Mouse (Mus musculus) retina, embryonic 14.5 days (tissue): Measurements from ENCODE around the gene Ppip5k2.

Experiments used
- DNase-seq: peaks from one replicate; pipeline ENCODE4 v3.0.0-alpha.2; 2015; ENCODE audit warnings: low spot score

Gene Ppip5k2

DNA sequence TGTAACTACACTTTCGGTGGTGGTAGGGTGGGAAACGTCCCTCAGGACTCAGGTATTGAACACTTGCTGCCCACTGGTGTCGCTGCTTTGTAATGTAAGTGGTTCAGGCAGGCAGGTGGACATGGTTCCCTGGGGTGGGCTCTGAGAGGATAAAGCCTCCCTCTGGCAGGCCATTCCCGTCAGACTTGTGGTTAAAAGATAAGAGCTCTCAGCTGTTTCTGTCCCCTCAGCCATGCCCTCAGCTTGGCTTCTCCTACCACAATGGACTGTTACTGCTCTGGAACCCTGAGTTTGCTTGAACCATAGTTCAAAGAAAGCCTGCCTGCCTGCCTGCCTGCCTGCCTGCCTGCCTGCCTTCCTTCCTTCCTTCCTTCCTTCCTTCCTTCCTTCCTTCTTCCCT, 15.8 kb downstream of the Ppip5k2 start:
- DNase-seq: no peak

DNA sequence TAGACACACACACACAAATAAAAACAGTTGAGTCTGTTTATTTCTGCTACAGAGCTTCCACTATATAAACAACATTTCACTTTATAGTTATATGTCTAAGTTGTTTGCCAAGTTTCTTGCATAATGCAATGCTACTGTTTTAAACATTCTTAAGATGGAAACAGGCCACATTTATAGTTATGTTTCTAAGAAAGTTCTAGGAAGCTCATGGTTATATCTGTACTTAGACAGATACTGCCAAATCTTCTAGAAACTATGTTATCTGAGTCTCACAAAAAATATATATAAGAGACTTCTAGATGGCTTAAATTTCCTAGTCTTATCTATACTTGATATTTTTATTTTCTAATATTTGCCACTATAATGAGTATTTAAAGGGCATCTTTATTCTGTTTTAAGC, 17.0 kb downstream of the Ppip5k2 start:
- no peak for DNase-seq

DNA sequence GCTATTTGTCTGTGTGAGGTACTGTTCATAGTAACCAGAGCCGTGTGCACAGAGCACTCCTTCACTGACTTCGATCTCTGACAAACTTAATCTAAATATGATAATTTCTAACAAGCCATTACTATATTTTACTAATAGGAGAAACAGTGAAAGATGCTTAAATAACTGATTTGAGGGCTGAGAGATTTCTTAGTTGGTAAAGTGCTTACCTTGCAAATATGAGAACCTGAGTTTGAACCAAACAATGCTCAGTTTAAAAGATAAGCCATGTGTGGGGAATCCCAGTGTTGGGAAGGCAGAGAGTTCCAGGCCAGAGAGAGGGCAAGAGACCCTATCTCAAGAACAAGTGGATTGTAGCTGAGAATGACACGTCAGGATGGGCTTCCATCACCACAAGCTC, 22.0 kb downstream of the Ppip5k2 start:
- DNase-seq: no peak

DNA sequence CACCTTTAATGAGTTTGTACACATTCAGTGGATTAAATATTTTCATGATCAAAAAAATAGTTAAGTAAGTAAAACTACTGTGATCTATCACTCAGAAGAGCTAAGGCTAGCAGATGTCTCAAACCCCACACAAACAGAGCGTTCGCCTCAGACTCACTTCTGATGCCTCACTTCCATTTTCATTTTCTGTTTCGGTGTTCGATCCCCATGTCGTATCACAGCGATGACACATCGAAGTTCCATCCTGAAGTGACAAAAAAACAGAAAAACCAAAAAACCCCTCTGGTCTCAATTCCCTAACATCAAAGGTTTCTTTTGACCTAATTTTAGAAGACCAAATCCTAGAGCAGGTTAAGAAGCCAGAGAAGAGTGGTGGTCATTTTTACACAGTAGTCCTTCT, 23.9 kb downstream of the Ppip5k2 start:
- DNase-seq: no peak

DNA sequence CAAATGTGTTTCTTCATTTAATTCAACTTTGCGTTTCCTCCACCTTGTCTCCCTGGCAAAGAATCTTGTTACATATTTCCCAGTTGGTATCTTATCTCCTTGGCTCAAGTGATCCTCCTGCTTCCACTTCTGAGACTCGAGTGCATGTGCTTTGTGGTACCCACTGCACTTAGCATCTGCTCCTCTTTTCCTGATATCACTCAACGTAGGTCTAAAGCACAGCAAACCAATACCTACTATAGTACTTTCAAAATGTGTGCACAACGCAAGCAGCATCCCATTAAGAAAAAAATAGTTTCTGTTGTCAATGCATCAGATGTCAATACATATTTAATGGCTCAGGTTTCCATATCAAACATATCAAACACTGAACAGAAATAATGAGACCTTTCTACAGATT, 24.5 kb downstream of the Ppip5k2 start:
- DNase-seq: no peak

DNA sequence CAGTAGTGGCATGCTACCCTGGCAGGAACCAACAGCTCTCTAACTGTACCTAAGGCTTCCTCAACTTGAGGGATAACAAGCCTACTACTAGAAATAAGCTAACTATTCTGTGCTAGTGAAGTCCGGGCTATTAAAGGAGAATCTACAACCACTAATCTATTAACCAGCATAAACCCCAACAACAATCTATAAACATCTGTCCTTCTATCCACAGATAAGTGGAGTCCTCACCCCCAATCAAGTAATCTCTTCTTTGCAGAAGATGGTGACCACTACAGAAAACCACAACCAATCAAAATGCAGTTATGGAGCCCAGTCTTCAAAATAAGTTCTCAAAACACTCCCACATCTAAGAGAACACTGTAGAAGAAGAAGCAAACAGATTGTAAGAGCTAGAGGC, 27.1 kb downstream of the Ppip5k2 start:
- DNase-seq: no peak

DNA sequence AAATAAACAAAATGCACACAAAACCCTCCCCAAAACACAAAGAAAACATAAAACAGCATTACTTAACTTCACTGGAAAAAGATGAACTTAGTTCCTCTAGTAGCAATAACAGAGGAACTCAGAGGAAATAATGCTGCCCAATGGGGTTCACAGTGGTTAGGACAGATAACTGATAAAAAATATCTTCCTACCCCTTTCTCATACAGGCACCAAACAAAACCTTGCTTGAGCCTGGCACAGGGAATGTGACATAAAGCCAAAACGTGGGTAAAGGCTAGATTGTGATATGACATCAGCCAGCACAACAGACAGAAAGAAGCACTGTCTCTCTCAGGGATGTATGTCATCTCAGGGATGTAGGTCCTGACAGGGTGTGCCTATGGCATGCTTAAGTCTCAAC, 40.9 kb downstream of the Ppip5k2 start:
- no peak for DNase-seq

DNA sequence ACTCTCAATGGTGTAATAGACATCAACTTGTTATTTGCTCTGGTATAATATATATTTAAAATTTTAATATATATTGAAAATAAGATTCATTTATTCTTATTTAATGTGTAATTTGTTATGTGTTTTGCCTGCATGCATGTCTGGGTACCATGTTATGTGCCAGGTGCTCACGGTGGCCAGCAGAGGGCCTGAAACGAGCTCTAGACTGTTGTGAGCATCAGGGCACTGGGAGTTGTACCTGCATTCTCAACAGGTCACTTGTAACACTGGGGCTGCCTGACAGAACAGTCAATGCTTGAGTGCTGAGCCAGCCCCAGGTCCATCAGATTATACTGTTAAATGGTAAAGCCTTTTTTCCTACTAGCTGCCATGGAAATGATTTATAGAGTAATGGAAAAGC, 43.5 kb downstream of the Ppip5k2 start:
- no peak for DNase-seq

DNA sequence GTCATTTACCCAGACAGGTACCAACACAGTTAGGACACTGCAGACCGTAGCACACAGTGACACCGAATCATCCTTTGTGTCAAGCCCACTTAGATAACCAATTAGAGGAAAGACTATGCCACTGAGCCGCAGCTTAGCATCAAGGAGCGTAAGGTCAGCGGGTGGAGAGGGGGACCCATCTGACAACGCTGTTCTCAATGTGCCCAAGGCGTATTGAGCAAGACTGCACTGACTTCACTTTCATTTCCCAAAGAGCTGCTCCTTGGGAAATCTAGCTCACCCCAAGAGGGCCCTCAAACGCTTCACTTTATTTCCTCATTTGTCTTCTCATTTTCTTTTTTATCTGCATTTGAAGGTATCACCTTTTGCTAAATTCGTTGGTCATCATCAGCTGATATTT, 51.8 kb downstream of the Ppip5k2 start:
- DNase-seq: no peak

DNA sequence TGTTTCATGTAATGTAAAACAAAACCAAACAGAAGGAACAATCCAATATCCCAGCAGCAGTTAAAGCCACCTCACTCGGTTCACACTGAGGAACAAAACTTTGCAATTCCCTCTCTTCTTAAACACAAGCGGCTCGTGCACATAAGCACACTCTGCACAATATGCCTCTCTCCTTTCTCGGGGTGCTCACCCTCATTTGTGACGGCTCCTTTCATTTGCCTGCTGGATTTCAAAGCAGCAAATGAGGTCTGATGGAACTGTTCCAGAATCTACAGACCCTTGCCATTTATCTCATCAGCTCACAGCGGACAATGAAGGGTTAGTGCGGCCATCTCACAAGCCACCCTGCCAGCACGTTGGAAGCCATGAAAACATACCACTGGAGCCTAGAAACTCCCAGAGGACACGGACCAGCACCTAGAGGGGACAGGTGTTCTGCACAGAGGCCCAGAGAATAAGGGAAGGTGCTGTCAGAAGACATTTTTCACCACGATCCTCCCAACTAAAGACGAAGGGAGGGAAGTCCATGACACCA, 55.8 kb downstream of the Ppip5k2 start:
- DNase-seq: no peak

DNA sequence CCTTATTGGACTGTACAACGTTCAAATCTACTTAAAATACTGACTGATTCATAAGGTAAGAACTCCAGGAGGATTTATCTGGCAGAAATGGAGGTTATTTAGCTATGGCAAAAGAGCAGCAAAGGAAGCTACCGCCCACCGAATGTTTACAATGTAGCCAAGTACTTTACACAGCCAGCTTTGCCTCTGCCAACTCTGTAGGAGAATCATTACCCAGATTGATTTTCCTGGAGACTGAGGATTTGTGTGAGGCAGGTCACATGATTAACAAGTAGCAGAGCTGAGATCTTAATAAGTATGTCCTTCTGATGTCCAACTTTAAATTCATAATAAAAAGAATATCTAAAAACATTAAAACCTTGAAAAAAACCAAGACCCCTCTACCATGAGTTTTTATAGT, 59.7 kb downstream of the Ppip5k2 start:
- DNase-seq: no peak

DNA sequence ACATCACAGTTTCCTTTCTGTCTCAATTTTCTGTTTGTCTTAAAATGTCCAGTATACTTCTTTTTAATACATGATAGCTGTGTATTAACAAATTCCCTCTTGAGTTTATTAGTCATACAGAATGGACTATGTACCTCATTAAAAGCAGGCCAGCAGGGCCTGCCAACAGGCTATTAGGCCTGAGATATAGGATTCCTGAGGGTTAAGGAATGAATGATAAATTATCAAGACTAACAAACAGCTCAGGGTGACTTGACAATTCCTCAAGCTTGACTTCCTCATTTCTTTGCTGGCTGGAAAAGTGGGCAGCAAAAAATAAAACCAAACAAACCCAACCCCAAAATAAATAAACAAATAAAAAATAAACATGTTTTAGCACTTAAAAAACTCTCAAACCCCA, 64.8 kb downstream of the Ppip5k2 start:
- no peak for DNase-seq

DNA sequence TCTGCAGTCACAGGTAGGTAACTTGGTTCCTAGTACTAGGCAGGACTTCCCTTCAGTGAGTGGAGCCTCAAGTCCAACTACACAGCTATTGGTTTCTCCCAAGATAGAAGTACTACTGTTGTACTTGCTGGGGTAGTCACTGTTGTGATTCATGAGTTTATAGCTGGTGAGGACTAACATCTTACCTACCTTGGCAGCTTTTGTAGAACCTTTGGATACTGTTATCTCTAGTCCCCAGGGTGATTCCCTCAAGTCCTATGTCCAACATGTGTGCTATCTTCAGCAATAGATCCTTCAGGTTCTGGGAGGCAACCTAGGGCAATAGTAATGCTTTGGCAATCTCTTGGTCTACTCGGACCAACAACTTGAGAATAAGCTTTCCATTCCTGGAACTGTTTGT, 65.6 kb downstream of the Ppip5k2 start:
- DNase-seq: no peak

DNA sequence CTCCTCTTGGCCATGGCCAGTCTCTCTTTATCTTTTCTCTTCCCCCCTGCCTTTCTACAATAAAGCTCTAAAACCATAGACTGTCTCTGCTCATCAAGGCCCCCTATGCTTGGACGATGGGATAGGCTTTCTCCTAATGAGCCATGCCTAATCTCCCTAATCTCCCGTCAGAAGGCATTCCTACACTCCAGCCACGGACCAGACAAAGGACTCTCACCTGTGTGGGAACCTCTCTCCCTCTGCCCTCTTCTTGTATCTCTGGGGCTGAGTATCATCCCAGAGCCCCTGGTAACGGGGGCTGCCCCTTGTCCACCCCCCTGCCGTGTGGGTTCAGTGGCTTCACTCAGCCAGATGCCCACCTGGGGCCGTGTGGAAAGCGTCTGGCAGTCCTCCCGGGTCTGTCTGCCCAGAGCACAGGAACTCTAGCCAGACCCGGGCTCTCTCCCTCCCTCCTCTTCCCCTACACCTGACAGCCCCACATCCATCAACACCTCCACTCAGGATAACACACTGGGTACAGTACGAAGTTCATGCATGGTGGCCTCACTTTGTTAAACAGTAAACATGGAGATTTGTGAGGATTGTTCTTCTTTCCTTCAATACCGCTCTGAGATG, 71.1 kb downstream of the Ppip5k2 start:
- no peak for DNase-seq

DNA sequence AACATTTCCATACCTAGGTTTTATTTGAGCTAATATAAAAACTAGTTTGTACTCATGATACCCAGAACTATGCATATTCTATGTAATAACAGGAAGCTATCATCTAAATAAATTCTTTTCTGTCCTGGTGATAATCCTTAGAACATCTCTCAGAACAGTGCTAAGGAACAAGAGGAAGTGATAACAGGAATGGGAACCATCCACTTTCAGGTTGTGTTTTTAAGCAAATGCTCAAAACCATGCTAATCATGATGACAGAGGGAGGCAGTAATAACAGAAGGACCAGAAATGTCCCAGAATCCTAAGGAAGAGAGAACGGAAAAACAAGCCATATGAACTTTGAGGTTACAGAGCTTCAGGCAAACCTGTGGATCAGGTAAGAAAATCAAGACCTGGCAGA, 72.9 kb downstream of the Ppip5k2 start:
- DNase-seq: no peak

DNA sequence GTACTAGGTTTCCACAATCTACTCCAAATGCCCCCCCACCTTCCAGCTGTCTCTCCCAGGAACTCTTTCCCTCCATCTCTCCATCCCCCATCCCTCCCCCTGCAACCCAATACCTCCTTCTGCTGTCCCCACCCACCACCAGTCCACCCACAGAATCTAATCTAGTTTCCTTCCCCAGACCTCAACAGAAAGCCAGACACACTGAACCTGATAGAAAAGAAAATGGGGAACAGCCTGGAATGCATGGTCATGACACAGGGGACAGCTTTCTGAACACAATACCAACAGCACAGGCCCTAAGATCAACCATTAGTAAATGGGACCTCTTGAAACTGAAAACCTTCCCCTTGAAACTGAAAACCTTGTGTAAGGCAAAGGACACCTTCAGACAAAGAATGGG, 76.4 kb downstream of the Ppip5k2 start:
- no peak for DNase-seq

DNA sequence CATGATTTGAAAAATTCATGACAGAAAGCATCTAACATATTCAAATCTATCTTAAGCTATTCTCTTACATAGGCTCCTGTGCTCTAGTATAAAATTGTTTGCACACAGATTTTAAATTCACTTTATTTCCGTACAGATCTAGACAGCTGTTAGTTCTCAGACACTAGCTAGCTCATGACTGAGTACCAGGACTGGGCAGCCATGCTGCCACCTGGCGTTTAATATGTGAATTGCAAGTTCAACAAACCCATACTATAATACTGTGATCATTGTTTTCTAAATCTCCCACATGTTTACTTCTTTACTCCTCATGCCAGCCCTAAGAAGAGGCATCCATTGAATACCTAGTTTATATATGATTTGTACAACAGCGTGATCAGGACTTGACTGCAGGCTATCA, 81.5 kb downstream of the Ppip5k2 start:
- DNase-seq: peak; percentile 64

DNA sequence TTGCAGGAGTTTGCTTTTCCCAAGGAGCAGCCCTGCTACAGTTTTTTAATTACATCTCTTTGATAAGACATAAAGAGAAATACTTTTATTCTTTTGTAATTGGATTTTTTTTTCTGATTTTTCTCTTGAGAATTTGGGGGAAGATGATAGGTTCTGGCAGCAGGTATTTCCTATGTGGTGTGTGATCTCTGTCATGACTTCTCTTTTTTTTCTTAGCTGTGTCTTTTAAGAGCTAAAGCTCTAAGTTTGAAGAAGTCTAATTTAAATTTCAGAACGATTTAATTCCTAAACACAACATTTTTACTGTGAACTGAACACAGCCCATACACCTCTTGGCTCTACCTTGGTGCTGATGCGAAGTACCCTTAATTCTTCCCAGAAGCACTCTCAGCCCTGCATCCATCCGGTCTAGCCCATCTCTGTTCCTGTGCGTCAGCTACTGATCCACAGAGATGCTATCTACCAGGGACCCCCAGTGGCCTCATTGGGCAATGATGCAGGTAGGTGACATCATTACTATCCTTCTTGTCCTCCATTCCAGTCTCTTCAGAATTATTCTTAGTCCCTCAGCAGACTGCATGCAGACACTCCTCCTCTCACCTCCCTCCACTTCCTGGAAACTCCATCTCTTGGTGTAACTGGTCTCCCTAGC, 93.6 kb downstream of the Ppip5k2 start:
- no peak for DNase-seq

DNA sequence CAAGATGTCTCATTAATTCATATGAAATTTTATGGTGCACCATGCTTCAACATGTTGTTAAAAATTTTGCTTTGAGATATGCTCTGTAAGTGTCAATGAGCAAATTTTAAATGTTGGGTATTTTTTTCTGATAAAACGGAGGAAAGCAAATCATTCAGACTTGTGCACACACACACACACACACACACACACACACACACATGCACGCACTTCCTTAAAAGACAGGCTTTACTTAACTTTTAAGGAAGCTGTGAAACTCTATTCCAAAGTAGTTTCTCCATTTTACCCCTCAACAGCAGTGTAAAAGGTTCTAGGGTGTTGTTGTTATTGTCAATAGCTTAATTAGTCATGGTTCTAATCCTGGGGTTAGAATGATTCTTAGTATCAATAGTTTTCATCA, 94.1 kb downstream of the Ppip5k2 start:
- DNase-seq: no peak

DNA sequence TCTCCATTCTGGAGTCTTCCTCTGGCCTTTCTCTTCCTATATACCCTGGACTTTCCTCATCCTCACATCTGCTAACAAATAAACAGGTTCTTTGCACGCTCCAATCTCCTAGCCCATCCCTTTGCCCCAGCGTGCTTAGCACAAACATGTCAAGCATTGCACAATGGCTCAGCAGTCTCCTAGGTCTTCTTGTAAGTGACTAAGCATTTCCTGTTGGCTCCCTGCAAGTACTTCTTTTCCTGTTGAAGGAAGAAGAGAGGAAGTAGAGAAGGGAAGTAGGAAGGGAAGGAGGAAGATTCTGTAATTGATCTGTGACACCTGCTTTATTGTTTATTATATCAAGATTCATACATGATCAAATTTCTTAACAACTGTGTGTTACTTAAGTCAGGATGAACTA, 97.4 kb downstream of the Ppip5k2 start:
- no peak for DNase-seq

DNA sequence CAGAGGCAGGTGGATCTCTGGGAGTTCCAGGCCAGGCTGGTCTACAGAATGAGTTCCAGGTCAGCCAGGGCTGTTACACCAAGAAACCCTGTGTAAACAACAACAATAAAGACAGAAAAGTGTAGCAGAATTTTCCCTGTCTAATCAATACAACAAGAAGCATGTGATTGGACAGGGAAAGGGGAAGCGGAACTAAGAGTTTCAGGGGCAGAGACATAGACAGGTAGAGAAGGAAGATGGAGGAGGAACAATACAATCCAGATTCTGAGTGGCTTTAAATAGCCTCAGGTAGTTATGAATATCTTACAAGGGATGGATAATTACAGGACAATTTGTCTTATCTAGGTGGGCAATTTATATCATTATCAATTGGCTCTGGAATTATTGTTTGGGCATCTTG, 102.9 kb downstream of the Ppip5k2 start:
- no peak for DNase-seq

DNA sequence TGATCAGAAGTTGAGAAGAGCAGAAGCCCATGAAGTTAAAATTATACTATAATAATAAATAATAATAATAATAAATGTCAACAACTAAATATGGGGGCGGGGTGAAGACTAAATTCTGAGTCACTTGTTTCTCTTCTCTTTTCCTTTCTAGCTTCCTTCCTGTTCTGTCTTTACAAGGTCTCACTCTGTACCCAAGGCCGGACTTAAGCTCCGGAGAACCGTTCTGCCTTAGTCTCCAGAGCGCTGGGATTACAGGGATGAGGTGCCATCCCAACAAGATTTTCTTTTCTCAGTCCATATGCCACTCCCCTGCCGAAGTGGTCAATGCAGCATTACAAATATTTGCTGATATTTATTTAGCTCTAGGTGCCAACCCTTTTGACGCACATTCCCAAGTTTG, 107.9 kb downstream of the Ppip5k2 start:
- peak; percentile 37 for DNase-seq

DNA sequence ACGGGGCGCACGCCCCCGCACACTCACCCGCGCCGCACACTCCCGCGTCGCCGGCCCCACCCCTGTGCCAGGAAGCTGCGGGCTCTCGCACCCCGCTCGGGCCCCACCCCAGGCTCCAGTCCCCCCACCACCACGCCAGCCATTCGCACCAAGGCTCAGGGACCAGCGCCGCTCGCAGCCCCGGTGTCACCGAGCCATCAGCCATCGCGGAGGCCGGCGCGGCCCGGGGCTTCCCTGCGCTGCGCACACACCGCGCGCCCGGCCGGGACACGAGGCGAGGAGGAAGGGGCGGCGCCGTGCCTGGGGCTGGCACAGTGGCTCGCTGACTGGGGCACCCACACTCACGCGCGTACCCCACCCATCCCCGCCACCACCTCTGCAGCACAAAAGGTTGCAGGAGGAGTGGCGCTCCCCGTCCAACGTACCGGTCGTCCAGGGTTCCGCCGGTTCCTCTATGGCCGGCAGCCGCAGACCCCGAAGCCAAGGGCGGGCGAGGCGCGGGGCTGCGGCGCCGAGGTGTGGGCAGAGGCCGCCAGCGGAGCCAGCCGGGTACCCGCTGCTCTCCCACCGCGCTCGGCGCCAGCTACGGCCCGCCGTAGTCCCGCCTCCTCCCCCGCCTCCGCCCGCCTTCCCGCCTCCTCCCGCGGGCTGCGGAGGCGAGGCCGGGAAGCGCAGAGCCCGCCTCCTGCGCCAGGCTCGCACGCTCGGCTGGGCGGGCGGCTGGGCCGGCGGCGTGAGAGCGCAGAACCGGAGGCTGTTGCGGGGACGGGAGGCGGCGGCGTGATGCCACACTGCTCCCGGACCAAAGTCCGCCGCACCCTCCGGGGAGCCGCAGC, 108.6 kb downstream of the Ppip5k2 start, which contains the start of gene D1Ertd622e:
TSS of gene D1Ertd622e (minus strand) at position 669 of the 836 bp plus-strand sequence.
- peak; percentile 81 for DNase-seq
